Mouse (Mus musculus) testis, postnatal 10 days (tissue): Measurements from ENCODE around the gene Vti1b.

Experiments
- DNase-seq: peaks from one replicate; pipeline ENCODE4 v3.0.0; 2021; ENCODE audit warnings: low spot score

Vti1b gene

GRCm38 (mm10) chr12:79138999-79139398 is 33.5 kb downstream of the Vti1b start:
- no peak for DNase-seq

GRCm38 (mm10) chr12:79136949-79137348 is 35.5 kb downstream of the Vti1b start:
- DNase-seq = no peak

GRCm38 (mm10) chr12:79135105-79135504 is 37.4 kb downstream of the Vti1b start:
- DNase-seq = no peak

GRCm38 (mm10) chr12:79134676-79135075 is 37.8 kb downstream of the Vti1b start:
- DNase-seq = no peak

- DNase-seq = no peak
Observed at GRCm38 (mm10) chr12:79131706-79132460, 40.6 kb downstream of the Vti1b start.

- no peak for DNase-seq
Observed at GRCm38 (mm10) chr12:79131178-79131675, 41.2 kb downstream of the Vti1b start.

GRCm38 (mm10) chr12:79130299-79131177 is 41.9 kb downstream of the Vti1b start, which contains the start of gene Arg2:
Gene Arg2 (plus strand): TSS chr12:79130777.
- DNase-seq = peak; percentile 61

- no peak for DNase-seq
Observed at GRCm38 (mm10) chr12:79122820-79123219, 49.6 kb downstream of the Vti1b start.

GRCm38 (mm10) chr12:79118991-79119390 is 53.5 kb downstream of the Vti1b start:
- no peak for DNase-seq
